Mouse (Mus musculus): ENCODE results near the gene 9530068E07Rik. TPM values are rescaled to one million over a fixed set of nuclear protein-coding genes. Genes with fewer than 3 reads are reported as not detected.

Gene 9530068E07Rik
- polyA plus RNA-seq (2021; fragmentation: Nextera tagmentation), result 87.8 and 92.7 TPM in 2 replicates
- long read RNA-seq, experiment 1, transcript 9530068E07Rik-201 (3 exons, 2,467 nt), result major isoform, 148 of 170 reads
- long read RNA-seq, experiment 1, partial matches to known transcripts, result 21 of 170 reads
- long read RNA-seq, experiment 1, other reads (novel, unspliced or antisense), result 1 of 170 reads
- long read RNA-seq, experiment 2, transcript 9530068E07Rik-201 (3 exons, 2,467 nt), result major isoform, 656 of 677 reads
- long read RNA-seq, experiment 2, partial matches to known transcripts, result 12 of 677 reads
- long read RNA-seq, experiment 2, other reads (novel, unspliced or antisense), result 9 of 677 reads

GRCm38 (mm10) chr11:52395940-52396596 is at the start of gene 9530068E07Rik:
9530068E07Rik (plus strand) TSS chr11:52396428.

GRCm38 (mm10) chr11:52360471-52361277 is 35.6 kb upstream of the 9530068E07Rik start, which contains the start of gene Vdac1:
Vdac1 (plus strand) TSS chr11:52360860.

Other genes with a start within 250 kb of the 9530068E07Rik start
- gene Olfr1371, start 182.4 kb upstream of the 9530068E07Rik start, polyA plus RNA-seq (2021; fragmentation: Nextera tagmentation), result not detected in 2 replicates
- gene Skp1a, start 164.4 kb upstream of the 9530068E07Rik start, polyA plus RNA-seq (2021; fragmentation: Nextera tagmentation), result 817 and 910 TPM in 2 replicates
- gene Tcf7, start 113.4 kb upstream of the 9530068E07Rik start, polyA plus RNA-seq (2021; fragmentation: Nextera tagmentation), result 0.20 and 0.43 TPM in 2 replicates
- gene Vdac1, start 35.6 kb upstream of the 9530068E07Rik start, polyA plus RNA-seq (2021; fragmentation: Nextera tagmentation), result 559 and 638 TPM in 2 replicates